Mouse (Mus musculus): ENCODE measurements around the gene Cfap61.

DNA sequence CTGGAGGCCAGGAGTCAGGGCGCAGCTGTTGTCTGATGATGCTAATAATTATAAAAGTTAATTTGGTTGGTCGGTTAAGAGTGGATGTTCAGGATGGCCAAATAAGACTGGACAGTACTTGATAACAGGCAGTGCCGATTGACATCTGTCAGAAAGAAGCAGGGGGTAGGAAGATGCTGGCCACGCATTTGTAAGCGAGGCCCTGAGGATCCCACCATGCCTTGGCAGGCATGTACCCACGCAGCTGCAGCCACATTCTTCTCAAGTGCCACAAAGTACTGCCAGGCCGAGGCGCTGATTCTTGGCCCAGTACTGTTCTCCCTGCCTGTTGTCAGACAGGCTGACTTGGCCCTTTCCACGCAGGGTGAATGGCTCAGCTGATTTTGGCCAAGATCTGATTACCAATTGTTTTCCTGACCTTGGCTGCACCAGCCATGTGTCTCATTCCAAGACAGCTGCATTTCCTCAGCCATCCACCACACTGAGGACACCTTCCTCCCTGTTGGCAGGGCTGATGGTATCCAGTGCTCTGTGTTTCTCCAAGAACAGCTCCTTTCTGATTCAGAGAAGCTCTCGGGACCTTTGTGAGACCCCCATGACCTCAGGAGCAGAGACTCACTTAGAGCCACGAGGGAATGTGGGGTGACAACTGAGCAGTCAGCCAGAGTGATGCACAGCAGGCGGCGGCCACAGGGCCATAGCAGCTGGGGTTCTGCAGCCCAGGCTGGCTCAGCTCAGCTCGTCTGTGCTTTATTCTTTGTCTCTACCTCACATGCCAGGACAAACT lies 233.6 kb downstream of the Cfap61 start:
- no peak for TF ChIP-seq GATA1 (IDR thresholded peaks at IDR 0.05; ENCODE audit: borderline replicate concordance, low read length)
- TF ChIP-seq FLI1 (IDR thresholded peaks at IDR 0.05; ENCODE audit: low read length): no peak
